Mouse (Mus musculus) cerebellum, adult 11 months (tissue): ENCODE measurements around the gene Phb2.

ENCODE experiments used
- DNase-seq: peaks from one replicate; pipeline ENCODE4 v3.0.0; 2022

Phb2 gene

GRCm38 (mm10) chr6:124723541-124723940 lies 11.4 kb downstream of the Phb2 start:
- DNase-seq: no peak

GRCm38 (mm10) chr6:124724472-124724871 lies 12.3 kb downstream of the Phb2 start:
- no peak for DNase-seq

- no peak for DNase-seq
These were observed 16.5 kb downstream of the Phb2 start for GRCm38 (mm10) chr6:124728621-124729020.

GRCm38 (mm10) chr6:124729850-124730705 lies 17.9 kb downstream of the Phb2 start:
- no peak for DNase-seq

DNA sequence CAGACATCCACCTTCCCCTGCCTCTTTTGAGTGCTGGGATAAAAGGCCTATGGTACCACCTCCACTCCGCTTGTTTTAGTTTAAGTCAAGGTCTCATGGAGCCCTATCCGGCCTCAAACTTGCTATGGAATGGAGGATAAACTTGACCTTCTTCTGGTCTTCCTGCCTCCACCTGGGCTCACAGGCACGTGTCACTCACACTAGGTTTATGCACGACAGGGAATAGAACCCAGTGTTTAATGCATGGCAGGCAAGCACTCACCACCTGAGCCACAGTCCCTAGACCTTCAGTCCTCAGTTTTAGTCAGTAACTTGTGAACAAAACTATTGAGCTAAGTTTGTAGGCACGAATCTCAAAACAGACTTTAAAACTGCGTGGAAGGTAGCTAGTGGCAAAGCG lies 18.9 kb downstream of the Phb2 start:
- DNase-seq: no peak

DNA sequence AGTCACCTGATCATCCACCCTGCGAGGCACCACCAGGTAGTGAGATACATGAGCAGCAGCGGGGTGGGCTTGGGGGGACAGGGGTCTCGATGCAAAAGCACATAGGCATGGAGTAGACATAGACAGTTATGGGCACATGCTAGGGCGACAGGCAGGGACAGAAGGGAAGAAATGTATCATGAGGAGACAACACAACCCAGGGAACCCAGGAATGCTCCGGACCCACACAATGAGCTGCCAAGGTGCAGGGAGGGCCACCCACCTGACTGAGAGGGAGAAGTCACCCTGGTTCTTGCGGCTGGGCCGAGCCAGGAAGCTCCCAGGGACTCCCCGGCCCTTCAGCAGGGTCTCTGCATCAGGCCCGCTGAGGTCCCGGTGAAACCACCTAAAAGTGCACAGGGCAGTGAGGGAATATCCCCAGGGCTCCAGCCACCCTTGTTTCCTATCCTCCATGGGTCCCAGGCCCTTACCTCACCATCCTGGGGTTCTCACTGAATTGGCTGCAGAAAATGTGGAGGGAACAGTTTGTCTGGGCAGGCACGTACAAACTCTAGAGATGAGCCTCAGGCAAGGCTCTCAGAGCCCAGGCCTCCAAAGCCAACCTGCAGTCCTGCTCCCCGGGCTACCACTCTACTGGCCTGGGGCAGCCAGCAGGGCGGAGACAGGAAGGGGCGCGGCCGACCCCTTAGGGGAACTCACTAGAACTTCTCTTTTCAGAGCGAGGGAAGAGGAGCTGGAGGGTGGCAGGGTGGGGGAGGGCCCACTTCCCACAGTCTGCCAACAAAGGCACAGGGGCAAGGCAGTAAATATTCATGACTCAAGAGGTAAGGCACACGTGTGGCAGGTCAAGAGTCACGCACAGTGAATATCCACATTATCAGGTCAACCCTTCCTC lies 20.6 kb downstream of the Phb2 start:
- DNase-seq: no peak

- no peak for DNase-seq
These were observed 22.3 kb downstream of the Phb2 start for GRCm38 (mm10) chr6:124734417-124734816.

GRCm38 (mm10) chr6:124737040-124737439 lies 24.9 kb downstream of the Phb2 start:
- no peak for DNase-seq

GRCm38 (mm10) chr6:124738511-124739023 lies 26.4 kb downstream of the Phb2 start, which contains the start of gene Ptpn6:
Gene Ptpn6 (minus strand): TSS chr6:124738714.
- no peak for DNase-seq

DNA sequence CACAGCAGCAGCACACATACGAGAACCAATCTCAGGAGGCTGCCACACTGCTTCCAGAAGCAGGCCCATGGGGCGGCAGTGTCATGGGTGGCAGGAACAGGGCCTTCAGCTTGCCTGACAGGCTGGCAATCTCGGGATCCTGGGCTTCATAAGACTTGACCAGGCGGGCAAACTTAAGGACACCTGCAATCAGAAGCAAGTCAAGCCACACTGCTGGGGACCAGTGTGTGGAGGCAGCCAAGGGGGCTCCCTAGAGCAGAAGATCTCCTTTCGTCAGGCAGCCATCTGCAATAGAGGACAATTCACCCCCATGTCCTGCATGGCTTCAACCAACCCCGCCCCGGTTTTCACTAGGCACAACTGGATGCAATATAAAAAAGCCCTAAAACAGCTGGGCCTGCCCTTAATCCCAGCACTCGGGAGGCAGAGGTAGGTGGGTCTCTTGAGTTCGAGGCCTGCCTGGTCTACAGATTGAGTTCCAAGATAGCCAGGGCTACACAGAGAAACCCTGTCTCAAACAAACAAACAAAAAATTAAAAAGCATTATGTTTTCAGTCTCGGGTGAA lies 27.2 kb downstream of the Phb2 start:
- DNase-seq: no peak

- DNase-seq: no peak
These were observed 28.2 kb downstream of the Phb2 start for GRCm38 (mm10) chr6:124740211-124740887.

- DNase-seq: peak; percentile 83
These were observed 29.0 kb downstream of the Phb2 start, which contains the start of gene Grcc10 for GRCm38 (mm10) chr6:124740888-124741761. Gene Grcc10 (minus strand): TSS chr6:124741374.

- no peak for DNase-seq
These were observed 29.7 kb downstream of the Phb2 start for GRCm38 (mm10) chr6:124741842-124742241.

GRCm38 (mm10) chr6:124742839-124743514 lies 30.8 kb downstream of the Phb2 start:
- peak; percentile 42 for DNase-seq

DNA sequence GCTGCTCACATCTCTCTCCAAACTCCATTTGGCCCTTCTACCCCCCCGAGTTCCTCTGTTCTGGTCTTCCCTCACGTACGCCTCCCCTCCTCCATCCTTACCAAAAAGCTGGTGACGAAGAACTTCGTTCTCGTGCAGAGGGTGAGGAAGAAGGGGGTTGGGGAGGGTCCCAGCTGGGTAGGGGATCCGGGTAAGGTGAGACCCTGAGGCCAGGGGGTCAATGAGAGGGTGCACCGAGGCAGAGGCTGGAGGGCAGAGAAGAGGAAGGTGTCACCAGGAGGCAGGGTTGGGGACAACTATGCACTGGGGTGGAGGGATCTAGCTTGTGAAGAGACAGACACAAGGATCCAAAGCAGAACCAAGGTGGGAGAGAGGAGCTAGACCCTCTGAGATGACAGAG lies 31.5 kb downstream of the Phb2 start:
- peak; percentile 41 for DNase-seq

DNA sequence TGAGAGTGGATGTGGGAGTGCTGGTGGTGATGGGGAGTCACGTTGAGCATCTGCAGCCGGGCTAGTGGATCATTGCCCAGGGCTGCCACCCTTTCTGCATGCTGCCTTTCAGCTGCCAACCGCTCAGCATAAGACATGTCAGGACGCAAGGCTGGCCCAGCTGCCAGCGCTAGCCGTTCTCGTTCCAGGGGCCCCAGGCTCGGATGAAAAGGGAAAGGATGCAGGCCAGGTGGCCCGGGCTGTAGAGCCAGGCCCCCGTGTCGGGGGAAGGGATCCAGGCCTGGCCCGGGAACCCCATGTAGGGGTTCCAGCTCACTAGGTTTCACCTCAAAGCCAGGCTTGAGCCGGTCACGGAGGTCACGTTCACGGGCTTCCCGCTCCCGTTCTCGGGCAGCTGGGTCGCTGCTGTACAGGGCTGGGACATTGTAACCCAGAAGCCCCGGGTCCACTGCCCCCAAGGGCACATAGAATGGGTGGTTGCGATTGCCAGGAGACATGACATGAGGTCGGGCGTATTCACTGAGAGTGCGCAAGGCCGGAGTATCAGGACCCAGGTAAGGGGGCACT lies 32.7 kb downstream of the Phb2 start:
- peak; percentile 70 for DNase-seq

DNA sequence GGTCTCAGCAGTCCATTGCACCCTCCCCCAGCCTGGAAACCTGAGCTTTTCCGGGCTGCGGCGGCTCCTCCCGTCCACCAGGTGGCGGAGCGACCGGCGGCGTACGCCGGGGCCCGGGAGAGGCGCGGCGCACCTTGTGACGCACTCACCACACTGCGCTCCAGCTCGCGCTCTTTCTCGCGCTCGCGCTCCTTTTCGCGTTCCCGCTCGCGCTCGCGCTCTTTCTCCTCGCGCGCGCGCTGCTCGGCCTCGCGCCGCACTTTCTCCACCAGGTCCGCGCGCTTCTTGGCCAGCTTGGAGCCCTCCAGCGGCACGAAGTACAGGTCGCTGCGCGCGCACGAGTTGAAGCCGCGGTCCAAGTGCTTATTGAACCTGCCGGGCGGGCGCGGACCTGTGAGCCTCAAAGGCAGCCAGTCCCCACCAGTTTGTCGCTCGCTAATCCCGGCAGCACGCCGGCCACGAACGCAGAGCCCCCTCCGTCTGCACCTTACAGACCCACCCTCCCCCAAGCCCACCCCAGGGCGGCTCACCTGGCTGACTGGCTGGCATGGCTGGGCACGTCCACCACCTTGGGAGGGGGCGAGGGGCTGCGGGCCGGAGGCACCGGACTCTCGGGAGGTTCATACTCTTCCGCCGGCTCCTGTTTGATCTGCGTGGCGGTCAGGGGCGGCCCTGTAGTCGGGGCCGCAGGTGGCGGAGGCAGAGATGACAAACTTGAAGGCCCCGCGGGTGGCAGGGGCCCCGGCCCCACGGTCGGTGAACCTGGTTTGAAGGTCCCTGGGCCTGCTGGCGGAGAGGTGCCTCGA lies 33.6 kb downstream of the Phb2 start:
- peak; percentile 97 for DNase-seq

- no peak for DNase-seq
These were observed 34.1 kb downstream of the Phb2 start for GRCm38 (mm10) chr6:124746296-124746605.
